Mouse (Mus musculus) left cerebral cortex, postnatal 4 days (tissue): Measurements from ENCODE around the gene Mpped2. TPM values are rescaled to one million over a fixed set of nuclear protein-coding genes. Genes with fewer than 3 reads are reported as not detected.

Source experiments
- DNase-seq: peaks from one replicate; pipeline ENCODE4 v3.0.0-alpha.2; 2022
- intact Hi-C: fragments of 180-260 bp; cut with DNase I; formaldehyde crosslinking; loops from one replicate; pipeline ENCODE4 v1.15.1; 2025
- total RNA-seq, 2 experiments: library from RNA; stranded (reverse); gene quantifications; 2 replicates each; pipeline ENCODE4 v1.2.3; 2021

Mpped2 gene
- total RNA-seq, 2 experiments from 2014 or later, result 83.3 to 84.6 TPM

- intact Hi-C loops, result loop anchor here (10.0 kb wide), 1 partner anchor 94 kb away; the partner anchor contains the start of gene Mpped2
- no peak for DNase-seq
These were observed 95.5 kb downstream of the Mpped2 start for GRCm38 (mm10) chr2:106788573-106788972.

DNA sequence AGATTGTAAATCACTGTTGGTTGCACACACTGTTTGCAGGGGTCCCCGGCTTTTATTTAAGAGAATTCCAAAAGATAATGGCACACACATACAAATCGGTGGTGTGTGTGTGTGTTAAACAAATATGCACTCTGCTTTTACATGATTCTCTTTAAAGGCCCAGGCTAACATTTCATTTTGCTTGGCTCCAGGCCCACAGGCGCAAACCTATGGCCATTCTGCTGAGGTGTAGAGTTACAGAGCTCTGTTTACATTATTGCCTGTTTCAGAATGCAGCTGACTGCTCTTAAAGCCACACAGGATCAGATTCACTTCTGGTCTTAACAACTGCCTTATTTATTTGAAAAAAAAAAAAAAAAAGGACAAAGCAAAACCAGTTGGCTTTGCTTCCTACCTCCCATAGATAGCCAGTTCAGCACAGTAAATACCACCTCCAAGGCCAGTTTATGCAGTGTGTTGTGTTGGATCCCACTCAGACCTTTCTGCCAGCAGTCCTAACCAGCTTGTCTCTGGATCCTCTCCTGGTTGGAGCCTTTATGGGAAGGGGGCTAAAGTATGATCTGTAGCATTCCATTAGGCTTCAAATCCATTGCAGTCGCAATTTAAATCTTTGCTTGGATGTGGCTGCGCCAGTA, 96.7 kb downstream of the Mpped2 start:
- intact Hi-C loops, result loop anchor here (10.0 kb wide), 1 partner anchor 95 kb away; the partner anchor contains the start of gene Mpped2
- DNase-seq, result no peak

GRCm38 (mm10) chr2:106790329-106790701, 97.2 kb downstream of the Mpped2 start:
- intact Hi-C loops, result no loop called here
- no peak for DNase-seq

- intact Hi-C loops, result no loop called here
- DNase-seq, result no peak
These were observed 103.2 kb downstream of the Mpped2 start for GRCm38 (mm10) chr2:106796246-106796645.

DNA sequence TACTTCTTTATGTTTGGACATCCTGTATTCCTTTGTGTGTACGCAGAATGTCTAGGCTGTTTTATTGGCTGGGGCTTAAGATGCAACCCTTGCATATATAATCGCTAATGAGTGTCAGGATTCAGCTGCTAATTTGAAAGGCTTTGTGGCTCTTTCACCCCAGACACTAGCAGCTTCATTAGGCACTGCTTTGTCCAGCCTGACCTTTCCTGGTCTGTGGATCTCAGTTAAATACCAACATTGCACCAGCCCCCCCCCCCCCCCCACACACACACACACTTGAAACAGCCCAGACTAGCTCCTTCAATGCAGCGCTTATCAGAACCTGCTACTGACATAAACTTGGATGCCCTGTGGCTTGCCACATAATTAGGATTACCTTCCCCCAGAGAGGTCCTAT, 104.8 kb downstream of the Mpped2 start:
- no peak for DNase-seq
- intact Hi-C loops, result no loop called here

GRCm38 (mm10) chr2:106798824-106799223, 105.8 kb downstream of the Mpped2 start:
- DNase-seq, result no peak
- intact Hi-C loops, result no loop called here

DNA sequence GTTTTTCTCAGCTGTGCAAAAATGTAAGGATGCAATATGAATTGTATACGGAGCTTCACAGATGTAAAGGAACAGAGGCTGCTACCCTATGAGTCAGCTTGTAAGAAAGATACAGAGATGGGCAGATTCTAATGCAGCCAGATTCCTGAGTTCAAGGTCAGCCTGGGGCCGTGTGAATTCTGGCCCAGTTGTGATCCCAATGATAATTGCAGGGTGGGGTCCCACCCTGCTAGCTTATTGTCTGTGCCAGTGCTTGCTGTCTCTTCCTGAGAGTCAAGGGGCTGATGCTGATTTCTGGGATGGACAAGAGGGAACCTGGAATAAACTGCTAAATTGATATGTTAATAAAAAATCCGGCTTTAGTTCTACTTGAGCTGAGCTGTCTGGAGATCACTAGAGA, 122.8 kb downstream of the Mpped2 start:
- DNase-seq, result no peak
- intact Hi-C loops, result no loop called here

DNA sequence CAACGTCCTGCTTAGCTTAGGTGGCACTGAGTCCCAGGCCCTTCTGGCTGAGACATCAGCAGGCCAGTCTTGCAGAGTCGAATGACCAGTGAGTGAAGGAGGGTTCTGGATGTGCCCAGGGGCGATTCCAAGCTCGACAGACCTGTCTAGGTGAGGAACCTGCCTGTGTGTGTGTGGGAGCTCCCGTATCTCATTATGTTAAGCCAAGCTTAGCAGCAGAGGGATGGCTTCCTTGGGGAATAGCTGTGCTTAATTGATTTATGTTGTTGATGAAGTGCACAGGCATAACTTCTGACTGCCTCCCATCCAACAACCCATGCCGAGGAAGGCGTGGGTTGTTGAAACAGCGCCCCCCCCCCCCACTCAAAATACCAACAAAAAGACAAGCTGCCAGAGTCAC, 128.2 kb downstream of the Mpped2 start:
- intact Hi-C loops, result no loop called here
- no peak for DNase-seq

DNA sequence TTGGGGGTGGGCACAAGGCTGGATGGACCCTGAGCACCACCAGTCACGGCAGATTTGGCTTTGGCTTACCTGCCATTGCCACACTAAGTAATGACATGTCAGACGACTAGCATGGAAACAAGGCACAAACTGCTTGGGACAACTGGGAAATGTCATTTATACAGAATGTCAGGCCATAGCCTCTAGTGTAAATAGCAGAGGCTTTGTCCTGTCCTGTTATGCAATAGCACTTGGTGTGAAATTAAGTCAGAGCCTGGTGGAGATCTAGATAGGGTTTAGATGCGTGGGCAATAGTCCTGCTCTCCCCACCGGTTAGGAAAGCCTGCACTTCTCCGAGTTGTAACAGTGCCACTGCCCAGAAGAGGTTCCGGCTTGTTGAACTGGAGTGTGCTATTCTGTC, 128.8 kb downstream of the Mpped2 start:
- no peak for DNase-seq
- intact Hi-C loops, result no loop called here

DNA sequence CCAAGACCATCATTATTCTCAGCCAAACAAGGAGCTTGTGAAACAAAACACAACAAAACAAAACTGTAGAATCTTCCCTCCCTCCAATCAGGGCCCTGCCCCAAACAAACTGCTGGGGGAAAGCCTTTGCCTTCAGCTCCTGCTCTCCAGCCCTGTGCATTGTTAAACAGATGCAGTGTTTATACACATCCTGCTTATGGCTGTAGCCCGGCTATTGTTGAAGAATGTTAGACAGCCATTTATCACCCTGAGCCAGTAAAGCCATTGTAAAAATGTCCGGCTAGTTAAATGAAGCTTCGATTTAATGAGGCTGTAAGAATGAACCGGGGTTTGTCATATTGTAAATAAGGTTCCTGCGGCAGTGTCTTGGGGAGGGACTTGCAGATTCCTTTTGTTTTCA, 129.5 kb downstream of the Mpped2 start:
- intact Hi-C loops, result no loop called here

GRCm38 (mm10) chr2:106825461-106825860, 132.4 kb downstream of the Mpped2 start:
- intact Hi-C loops, result no loop called here
- DNase-seq, result no peak

More for the DNA sequence above, 129.5 kb downstream of the Mpped2 start:
- no peak for DNase-seq

DNA sequence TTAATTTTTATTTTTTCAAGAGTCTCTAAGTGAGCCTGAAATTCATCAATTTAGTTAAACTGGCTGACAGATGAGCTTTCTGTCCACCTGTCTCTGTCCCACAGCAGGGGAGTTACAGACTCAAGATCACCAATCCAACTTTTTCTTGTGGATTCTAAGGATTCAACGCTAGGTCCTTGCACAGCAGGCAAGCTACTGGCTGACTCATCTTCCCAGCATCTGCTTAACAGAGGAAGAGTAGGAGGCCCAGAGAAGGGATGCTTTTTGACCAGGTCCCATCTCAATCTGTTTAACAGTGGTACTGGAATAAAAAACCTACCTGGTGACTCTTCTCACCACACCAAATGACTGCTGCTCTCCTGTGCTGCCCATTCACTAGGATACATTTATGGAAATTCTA, 133.0 kb downstream of the Mpped2 start:
- intact Hi-C loops, result no loop called here
- DNase-seq, result no peak

DNA sequence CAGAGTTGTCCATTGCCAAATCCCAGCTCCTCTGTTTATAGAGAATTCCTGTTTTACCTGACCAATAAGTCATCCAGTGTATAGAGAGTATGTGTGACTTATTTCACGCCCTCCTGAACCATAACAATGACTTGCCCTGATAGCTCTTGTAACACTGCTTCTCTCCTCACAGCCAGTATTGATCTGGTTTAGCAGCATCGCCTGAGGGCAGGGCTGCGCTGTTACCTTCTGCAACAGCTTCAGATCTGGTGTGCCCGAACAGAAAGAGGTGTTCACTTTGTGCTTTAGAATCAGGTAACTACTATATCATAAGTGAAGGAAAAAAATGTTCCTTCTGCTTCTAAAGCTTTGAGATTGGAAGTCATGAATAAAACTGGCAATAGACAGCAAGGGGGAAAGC, 133.7 kb downstream of the Mpped2 start:
- DNase-seq, result no peak
- intact Hi-C loops, result no loop called here

DNA sequence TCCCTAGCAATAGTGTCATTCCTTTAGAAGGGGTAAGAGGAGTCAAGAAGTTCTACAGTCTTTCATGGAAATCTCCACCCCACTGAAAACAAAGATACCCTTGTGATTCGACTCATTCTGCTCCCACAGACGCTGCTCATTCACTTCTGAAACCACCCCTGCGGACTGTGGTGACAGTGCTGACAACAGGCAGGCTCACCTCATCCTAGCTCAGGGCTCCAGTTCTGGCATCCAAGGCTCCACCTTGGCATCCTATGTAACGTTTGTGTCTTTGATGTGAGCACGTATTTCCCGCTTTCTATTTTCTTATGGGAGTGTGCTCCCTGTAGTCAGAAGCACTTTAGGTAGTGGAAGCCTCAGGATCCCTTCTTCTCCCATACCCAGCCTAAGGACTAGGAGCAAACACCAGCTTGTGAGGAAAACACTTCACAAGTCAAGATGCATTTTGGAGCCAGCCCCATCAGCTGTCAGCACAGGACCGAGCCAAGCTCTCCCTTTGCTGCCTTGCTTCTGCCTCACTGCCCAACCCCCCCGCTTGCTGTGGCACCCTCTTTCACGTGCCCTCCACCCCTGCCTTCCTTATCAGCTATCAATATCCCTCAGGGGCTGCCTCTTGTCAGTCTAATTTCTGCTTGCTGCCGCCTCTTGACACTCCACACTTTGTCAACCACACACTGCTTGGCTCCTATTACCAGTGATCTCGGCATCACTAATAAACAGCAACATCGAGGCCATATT, 135.7 kb downstream of the Mpped2 start:
- peak; percentile 19 for DNase-seq
- intact Hi-C loops, result no loop called here

DNA sequence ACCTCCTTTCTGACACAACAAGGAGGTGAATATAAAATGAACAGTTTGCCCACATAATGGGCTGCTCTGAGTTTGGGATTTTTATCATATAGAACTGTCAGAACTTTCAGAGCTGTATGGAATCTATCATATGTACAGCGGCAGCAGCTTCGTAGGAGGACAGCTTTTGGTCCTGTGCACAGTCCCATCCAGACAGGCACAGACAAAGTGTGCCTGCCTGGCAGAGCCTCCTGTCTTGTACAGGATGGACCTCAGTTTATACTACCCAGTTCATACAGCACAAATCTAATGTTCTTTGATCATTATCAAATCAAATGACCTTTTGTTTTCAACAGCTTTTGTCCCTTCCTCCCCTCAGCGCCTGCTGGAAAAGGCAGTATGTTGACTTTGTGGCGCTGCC, 136.4 kb downstream of the Mpped2 start:
- intact Hi-C loops, result no loop called here
- no peak for DNase-seq

GRCm38 (mm10) chr2:106832577-106832976, 139.5 kb downstream of the Mpped2 start:
- no peak for DNase-seq
- intact Hi-C loops, result no loop called here

GRCm38 (mm10) chr2:106833212-106833611, 140.1 kb downstream of the Mpped2 start:
- intact Hi-C loops, result no loop called here
- no peak for DNase-seq

GRCm38 (mm10) chr2:106835321-106835720, 142.3 kb downstream of the Mpped2 start:
- DNase-seq, result no peak
- intact Hi-C loops, result no loop called here

DNA sequence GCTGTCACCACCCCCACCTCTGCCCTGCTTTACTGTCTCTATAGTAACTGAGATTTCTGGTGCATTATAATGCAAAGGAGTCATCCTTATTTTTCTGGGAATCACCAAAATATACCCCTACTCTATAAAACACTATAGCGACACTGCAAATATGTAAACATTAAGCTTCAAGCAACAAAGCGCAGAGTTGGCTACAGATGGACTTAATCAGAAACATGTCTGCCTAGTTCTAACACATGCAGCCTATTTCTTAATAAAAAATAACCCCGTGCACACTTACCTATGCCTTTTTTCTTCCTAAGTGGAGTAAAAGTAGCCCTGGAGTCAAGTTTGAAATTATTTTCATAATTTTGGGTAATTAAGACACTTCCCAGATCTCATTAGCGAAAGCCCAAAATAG, 144.2 kb downstream of the Mpped2 start:
- intact Hi-C loops, result no loop called here
- DNase-seq, result no peak

GRCm38 (mm10) chr2:106844147-106844546, 151.1 kb downstream of the Mpped2 start:
- no peak for DNase-seq
- intact Hi-C loops, result loop anchor here (10.0 kb wide), 1 partner anchor 149 kb away; the partner anchor contains the start of gene Mpped2

DNA sequence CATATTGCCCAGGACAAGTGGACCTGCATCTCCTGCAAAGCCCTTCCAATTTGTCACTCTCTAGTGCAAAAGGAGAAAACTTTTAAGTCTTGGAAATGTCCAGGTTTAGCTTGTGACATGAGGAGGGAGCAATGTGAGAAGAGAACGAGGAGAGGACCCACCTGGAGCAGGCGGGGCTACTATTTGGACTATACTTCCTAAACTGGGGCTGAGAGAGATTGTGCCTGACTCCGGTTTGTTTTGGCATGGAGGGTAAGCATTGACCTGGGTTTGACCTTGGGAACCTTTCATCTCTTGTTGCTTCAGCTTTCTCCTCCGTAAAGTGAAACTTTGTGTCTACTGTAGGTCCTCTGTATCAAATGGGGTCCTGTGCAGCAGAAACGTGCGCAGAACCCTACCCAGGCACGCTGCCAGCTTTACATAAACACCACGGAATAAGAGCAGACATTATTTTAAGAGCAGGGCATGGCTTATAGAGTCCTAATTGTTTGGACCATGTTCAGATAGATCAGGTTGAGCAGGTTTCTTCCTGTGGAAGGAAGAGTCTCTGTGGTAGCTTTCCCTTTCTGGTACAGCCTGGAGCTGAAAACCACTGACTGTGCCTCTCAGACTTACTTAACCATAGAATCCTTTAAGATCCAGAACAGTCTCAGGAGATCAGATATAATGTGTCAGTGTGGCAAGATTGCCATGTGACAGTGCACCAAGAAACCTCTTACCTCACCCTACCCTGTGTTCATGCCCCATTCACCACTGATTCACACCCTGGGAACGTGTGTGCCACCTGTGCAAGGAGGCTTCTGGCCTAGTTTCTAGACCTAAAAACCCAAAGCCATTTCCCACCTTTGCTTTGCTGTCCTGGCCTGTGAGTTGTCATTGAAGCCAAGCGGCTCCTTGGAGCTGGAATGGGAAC, 152.0 kb downstream of the Mpped2 start:
- intact Hi-C loops, result loop anchor here (10.0 kb wide), 1 partner anchor 150 kb away; the partner anchor contains the start of gene Mpped2
- DNase-seq, result no peak
